Mouse (Mus musculus) embryo, embryonic 9.5 days (tissue): ENCODE results near the gene Ppp4r1.

ENCODE experiments used
- DNase-seq: peaks from one replicate; pipeline ENCODE4 v3.0.0-alpha.2; 2017; ENCODE audit errors: extremely low spot score

Ppp4r1 gene

GRCm38 (mm10) chr17:65854006-65854405 is 71.6 kb downstream of the Ppp4r1 start:
- DNase-seq = no peak

- DNase-seq = no peak
Observed at GRCm38 (mm10) chr17:65857617-65858016, 75.2 kb downstream of the Ppp4r1 start.

- peak; percentile 23 for DNase-seq
Observed at GRCm38 (mm10) chr17:65862579-65862978, 80.2 kb downstream of the Ppp4r1 start.

GRCm38 (mm10) chr17:65863830-65864229 is 81.5 kb downstream of the Ppp4r1 start:
- no peak for DNase-seq

- peak; percentile 50 for DNase-seq
Observed at GRCm38 (mm10) chr17:65864742-65865141, 82.4 kb downstream of the Ppp4r1 start.

GRCm38 (mm10) chr17:65865265-65865664 is 82.9 kb downstream of the Ppp4r1 start:
- no peak for DNase-seq

GRCm38 (mm10) chr17:65866201-65866600 is 83.8 kb downstream of the Ppp4r1 start:
- DNase-seq = no peak

GRCm38 (mm10) chr17:65867996-65868395 is 85.6 kb downstream of the Ppp4r1 start:
- no peak for DNase-seq

GRCm38 (mm10) chr17:65869720-65870119 is 87.3 kb downstream of the Ppp4r1 start:
- DNase-seq = no peak

- DNase-seq = peak; percentile 68
Observed at GRCm38 (mm10) chr17:65870146-65870545, 87.8 kb downstream of the Ppp4r1 start.

- DNase-seq = no peak
Observed at GRCm38 (mm10) chr17:65871641-65872041, 89.3 kb downstream of the Ppp4r1 start.

GRCm38 (mm10) chr17:65872051-65872450 is 89.7 kb downstream of the Ppp4r1 start:
- DNase-seq = no peak

GRCm38 (mm10) chr17:65872652-65873051 is 90.3 kb downstream of the Ppp4r1 start:
- peak; percentile 49 for DNase-seq

GRCm38 (mm10) chr17:65873156-65873555 is 90.8 kb downstream of the Ppp4r1 start:
- no peak for DNase-seq

- no peak for DNase-seq
Observed at GRCm38 (mm10) chr17:65873834-65874233, 91.5 kb downstream of the Ppp4r1 start.

- no peak for DNase-seq
Observed at GRCm38 (mm10) chr17:65877026-65877425, 94.7 kb downstream of the Ppp4r1 start.

GRCm38 (mm10) chr17:65884061-65884669 is 101.8 kb downstream of the Ppp4r1 start:
- DNase-seq = no peak

GRCm38 (mm10) chr17:65884691-65885397 is 102.5 kb downstream of the Ppp4r1 start:
- peak; percentile 98 for DNase-seq

- no peak for DNase-seq
Observed at GRCm38 (mm10) chr17:65885398-65885696, 103.0 kb downstream of the Ppp4r1 start.

GRCm38 (mm10) chr17:65885697-65886529 is 103.5 kb downstream of the Ppp4r1 start, which contains the start of gene Ralbp1:
Ralbp1 (minus strand) TSS chr17:65885798.
- peak; percentile 31 for DNase-seq

GRCm38 (mm10) chr17:65886571-65886970 is 104.2 kb downstream of the Ppp4r1 start:
- no peak for DNase-seq

- DNase-seq = no peak
Observed at GRCm38 (mm10) chr17:65889476-65889875, 107.1 kb downstream of the Ppp4r1 start.
